Mouse (Mus musculus) midbrain, embryonic 14.5 days (tissue): ENCODE data around the gene P2rx3. TPM values are rescaled to one million over a fixed set of nuclear protein-coding genes. Genes with fewer than 3 reads are reported as not detected.

ENCODE experiments used
- ATAC-seq: fragments of 200-750 bp; cut with Nextera tagmentation; 2 replicates; pipeline ENCODE4 v1.8.0; 2017; ENCODE audit warnings: moderate number of reproducible peaks, moderate library complexity; ENCODE audit not compliant: low FRiP score, low TSS enrichment
- DNase-seq: peaks from one replicate; pipeline ENCODE4 v3.0.0-alpha.2; 2015
- H3K27ac ChIP-seq: fragments of 300-500 bp; sonication (generic); replicated peaks from 2 replicates; pipeline ENCODE4 v1.5.1; 2014; ENCODE audit warnings: mild to moderate bottlenecking, low read depth, low read length, moderate library complexity
- H3K27me3 ChIP-seq: fragments of 300-500 bp; sonication (generic); 2 replicates; pipeline ENCODE4 v1.6.1; 2014; ENCODE audit warnings: low read length, control low read depth, mixed read lengths; ENCODE audit not compliant: control insufficient read depth, insufficient read depth
- H3K36me3 ChIP-seq: fragments of 300-500 bp; sonication (generic); 2 replicates; pipeline ENCODE4 v1.6.1; 2014; ENCODE audit warnings: low read length, control low read depth; ENCODE audit not compliant: control insufficient read depth, insufficient read depth
- H3K4me1 ChIP-seq: fragments of 300-500 bp; sonication (generic); 2 replicates; pipeline ENCODE4 v1.6.1; 2014; ENCODE audit warnings: mild to moderate bottlenecking, antibody characterized with exemption, low read length, control low read depth; ENCODE audit not compliant: control insufficient read depth, insufficient read depth
- H3K4me2 ChIP-seq: fragments of 300-500 bp; sonication (generic); 2 replicates; pipeline ENCODE4 v1.6.1; 2014; ENCODE audit warnings: mild to moderate bottlenecking, low read length, moderate library complexity
- H3K4me3 ChIP-seq: fragments of 300-500 bp; sonication (generic); replicated peaks from 2 replicates; pipeline ENCODE4 v1.5.1; 2014; ENCODE audit warnings: low read depth, low read length
- H3K9ac ChIP-seq: fragments of 300-500 bp; sonication (generic); replicated peaks from 2 replicates; pipeline ENCODE4 v1.6.1; 2014; ENCODE audit warnings: mild to moderate bottlenecking, low read length, moderate library complexity
- H3K9me3 ChIP-seq: fragments of 300-500 bp; sonication (generic); 2 replicates; pipeline ENCODE4 v1.6.1; 2016; ENCODE audit warnings: low read length, control low read depth, mixed read lengths; ENCODE audit not compliant: control insufficient read depth
- WGBS: fragments of 180-500 bp; shearing (Covaris S2); extraction: QIAGEN DNeasy Blood & Tissue Kit; methylation state at CpG from one replicate; pipeline ENCODE4 v1.1.7; 2014; 5-methylcytosine and 5-hydroxymethylcytosine counted together
- polyA plus RNA-seq: library from polyadenylated mRNA; unstranded; fragments of >200 nt; fragmentation: Nextera tagmentation; extraction: Ambion mirVana; gene quantifications from 2 replicates; pipeline ENCODE4 v1.2.1, GENCODE M21; 2014

The P2rx3 gene
- polyA plus RNA-seq, 1 experiment from 2014 or later: 0.91 TPM

DNA sequence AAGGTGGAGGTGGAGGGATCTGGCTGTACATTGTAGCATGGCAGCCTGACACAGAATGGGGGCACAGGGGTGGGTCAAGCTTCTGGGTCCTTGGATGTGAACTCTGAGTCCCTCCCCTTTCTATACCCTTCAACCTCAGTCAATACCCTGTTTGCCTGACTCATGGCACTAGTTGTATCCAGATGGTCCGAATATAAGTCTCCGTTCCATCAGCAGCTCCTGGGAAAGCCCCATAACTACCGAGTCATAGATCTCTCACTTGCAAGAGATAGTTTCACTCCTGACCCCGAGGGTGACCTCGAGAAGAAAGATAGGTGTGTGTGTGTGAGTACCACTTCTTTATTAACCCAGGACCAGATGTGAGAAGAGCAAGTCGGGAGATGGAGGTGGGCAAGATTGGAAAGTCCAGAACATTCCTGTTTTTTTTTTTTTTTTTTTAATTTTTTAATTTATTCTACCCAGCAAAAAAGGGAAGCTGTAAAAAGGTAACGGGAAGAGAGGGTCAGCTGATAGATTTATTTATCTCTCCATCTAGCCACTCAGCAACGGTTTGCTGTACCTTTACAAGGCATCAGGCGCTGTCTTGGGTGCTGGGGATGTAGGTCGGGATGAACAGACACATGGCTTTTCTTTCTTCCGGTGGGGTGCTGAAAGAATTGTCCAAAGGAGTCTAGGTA lies 78.5 kb downstream of the P2rx3 start:
- H3K27ac ChIP-seq: no peak overlapping the region
- WGBS: 93% methylated on average over 11 of the region's 11 CpGs
- H3K4me2 ChIP-seq: no peak overlapping the region
- H3K27me3 ChIP-seq: no peaks in the 10 kb centered on the region
- no peaks in the 10 kb centered on the region for H3K9me3 ChIP-seq
- ATAC-seq (no peak), DNase-seq (no peak)
- H3K36me3 ChIP-seq: no peaks in the 10 kb centered on the region
- peaks cover 8% of the 10 kb centered on the region for H3K4me1 ChIP-seq
- no peak overlapping the region for H3K4me3 ChIP-seq
- H3K9ac ChIP-seq: no peak overlapping the region

DNA sequence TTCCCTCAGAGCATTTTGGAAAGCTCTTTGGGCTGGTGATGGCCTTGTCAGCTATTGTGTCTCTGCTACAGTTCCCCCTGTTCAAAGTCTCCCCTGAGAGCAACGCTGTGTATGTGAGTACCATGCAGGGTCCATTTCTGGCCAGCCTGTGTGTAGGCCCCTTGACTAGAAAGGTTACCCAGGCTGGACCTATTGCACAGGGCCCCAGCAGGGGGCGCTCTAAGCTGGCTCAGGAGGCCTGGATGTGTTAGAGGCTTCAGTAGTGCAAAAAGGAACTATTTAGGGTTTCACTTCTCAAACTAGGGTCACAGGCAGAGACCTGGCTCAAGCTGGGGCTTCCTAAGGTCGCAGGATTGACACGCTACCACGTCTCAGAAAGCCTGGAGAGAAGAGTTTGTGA lies 81.0 kb downstream of the P2rx3 start:
- no peaks in the 10 kb centered on the region for H3K4me1 ChIP-seq
- no peaks in the 10 kb centered on the region for H3K27me3 ChIP-seq
- H3K9me3 ChIP-seq: no peaks in the 10 kb centered on the region
- no peak overlapping the region for H3K9ac ChIP-seq
- no peak overlapping the region for H3K4me3 ChIP-seq
- 62% methylated on average over 5 of the region's 5 CpGs for WGBS
- ATAC-seq: 0 out of 2 replicates have a peak, but pooled peaks have one; percentile 26
- no peaks in the 10 kb centered on the region for H3K36me3 ChIP-seq
- DNase-seq: peak; percentile 54
- H3K4me2 ChIP-seq: no peak overlapping the region
- no peak overlapping the region for H3K27ac ChIP-seq

DNA sequence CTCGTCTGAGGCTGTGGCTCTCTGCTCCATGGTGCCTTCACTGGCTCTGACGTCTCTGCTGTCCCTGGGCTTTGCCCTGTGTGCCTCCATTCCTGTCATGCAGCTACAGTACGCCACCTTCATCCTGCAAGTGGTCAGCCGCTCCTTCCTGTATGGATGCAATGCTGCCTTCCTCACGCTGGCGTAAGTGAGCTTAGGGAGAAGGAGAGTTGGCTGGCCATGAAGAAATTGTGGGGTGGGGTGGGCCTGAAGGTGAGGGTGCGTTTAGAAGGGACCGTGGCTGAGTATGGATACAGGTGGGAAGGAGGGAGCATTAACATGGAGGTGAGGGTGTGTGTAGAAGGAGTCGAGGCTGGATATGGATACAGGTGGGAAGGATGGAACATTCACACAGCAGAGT lies 81.8 kb downstream of the P2rx3 start:
- Histone ChIP-seq H3K9ac (no peak overlapping the region), H3K9me3 (no peaks in the 10 kb centered on the region), H3K4me1 (no peaks in the 10 kb centered on the region), H3K4me2 (no peak overlapping the region), H3K36me3 (no peaks in the 10 kb centered on the region), H3K27ac (no peak overlapping the region), H3K27me3 (no peaks in the 10 kb centered on the region), H3K4me3 (no peak overlapping the region)
- ATAC-seq (no peak), DNase-seq (no peak)
- 90% methylated on average over 9 of the region's 9 CpGs for WGBS

DNA sequence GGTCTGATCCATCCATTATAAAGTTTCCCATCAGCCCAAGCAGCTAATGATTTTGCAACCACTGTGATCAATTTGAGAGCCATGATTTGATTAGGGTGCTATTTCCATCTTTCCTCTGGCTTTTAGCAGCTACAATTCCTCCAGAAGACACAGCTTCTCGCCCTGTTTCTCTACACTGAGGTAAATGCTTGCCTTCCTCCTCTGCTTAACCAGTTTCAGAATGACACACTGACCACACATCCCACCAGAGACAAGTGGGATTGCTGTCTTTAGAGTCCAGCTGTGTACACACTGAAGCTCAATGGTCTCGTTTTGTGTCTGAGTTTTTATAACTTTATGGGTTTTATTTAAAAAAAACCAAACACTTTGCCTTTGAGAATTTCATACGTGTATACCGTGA lies 84.6 kb downstream of the P2rx3 start:
- ATAC-seq (no peak), DNase-seq (no peak)
- no peak overlapping the region for H3K4me3 ChIP-seq
- no peaks in the 10 kb centered on the region for H3K4me1 ChIP-seq
- no peak overlapping the region for H3K27ac ChIP-seq
- no peaks in the 10 kb centered on the region for H3K36me3 ChIP-seq
- H3K9me3 ChIP-seq: no peaks in the 10 kb centered on the region
- no peak overlapping the region for H3K9ac ChIP-seq
- WGBS: 75% methylated on average over 4 of the region's 4 CpGs
- no peak overlapping the region for H3K4me2 ChIP-seq
- H3K27me3 ChIP-seq: no peaks in the 10 kb centered on the region

DNA sequence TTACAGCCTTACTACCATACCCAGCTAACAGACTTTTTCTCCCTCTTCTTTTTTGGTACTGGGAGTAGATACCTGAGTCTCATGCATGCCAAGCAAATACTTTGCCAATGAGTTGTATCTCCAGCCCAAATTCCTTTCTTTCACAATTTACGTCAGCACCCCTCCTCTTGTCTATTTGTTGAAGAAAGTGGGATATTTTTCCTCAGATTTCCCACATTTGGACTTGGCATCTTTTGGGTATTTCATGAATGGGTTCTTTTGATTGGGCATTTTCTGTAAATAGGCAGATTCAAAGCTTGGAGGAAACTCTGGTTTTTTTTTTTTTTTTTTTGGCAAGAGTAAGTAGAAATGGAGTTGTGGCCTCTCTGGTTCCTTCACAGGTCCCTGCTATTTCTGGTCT lies 85.0 kb downstream of the P2rx3 start:
- Histone ChIP-seq H3K4me1 (no peaks in the 10 kb centered on the region), H3K9ac (no peak overlapping the region), H3K27ac (no peak overlapping the region), H3K4me2 (no peak overlapping the region), H3K36me3 (no peaks in the 10 kb centered on the region), H3K4me3 (no peak overlapping the region), H3K9me3 (no peaks in the 10 kb centered on the region), H3K27me3 (no peaks in the 10 kb centered on the region)
- ATAC-seq: no peak
- no peak for DNase-seq
- WGBS: 90% methylated on average over 1 of the region's 1 CpGs

DNA sequence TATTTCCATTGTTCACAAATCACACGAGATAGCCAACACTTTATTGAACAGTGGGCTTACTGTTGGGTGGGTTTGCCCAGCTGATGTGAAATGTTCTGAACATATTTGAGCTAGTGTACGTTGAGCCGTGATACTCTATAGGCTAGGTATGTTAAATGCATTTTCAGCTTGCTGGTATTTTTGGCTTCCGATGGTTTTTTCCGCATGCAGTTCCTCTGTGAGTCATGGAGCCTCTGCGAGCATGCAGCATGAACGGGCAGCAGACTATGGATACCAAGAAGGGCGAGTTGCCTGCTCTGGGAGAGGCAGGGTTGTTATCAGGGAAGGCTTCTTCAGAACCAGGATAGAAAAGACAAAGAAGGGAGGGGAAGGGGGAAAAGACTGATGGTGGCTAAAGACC lies 86.2 kb downstream of the P2rx3 start:
- H3K4me2 ChIP-seq: no peak overlapping the region
- no peaks in the 10 kb centered on the region for H3K4me1 ChIP-seq
- no peaks in the 10 kb centered on the region for H3K9me3 ChIP-seq
- no peak for ATAC-seq
- no peaks in the 10 kb centered on the region for H3K36me3 ChIP-seq
- H3K27me3 ChIP-seq: no peaks in the 10 kb centered on the region
- no peak overlapping the region for H3K4me3 ChIP-seq
- WGBS: 94% methylated on average over 8 of the region's 8 CpGs
- H3K9ac ChIP-seq: no peak overlapping the region
- no peak for DNase-seq
- no peak overlapping the region for H3K27ac ChIP-seq

DNA sequence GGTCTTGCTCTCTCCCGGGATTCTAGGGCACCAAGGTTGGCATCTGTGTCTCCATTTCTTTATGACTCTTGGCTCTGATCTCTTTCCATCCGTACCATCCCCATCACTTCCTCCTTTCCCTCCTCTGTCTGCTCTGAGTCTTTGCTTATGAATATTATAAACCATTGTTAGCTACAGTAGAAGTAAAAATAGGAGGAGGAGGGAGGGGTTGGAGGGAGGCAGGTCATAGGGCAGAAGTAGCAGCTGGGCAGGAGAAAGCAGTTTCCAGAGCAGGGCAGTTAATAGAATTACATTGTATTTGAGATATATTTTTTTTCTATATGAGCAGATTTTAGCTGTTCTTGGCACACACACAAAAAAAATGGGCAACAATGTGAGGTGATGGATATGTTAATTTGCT lies 88.5 kb downstream of the P2rx3 start:
- Histone ChIP-seq H3K4me1 (no peaks in the 10 kb centered on the region), H3K9me3 (no peaks in the 10 kb centered on the region), H3K27me3 (no peaks in the 10 kb centered on the region), H3K4me3 (no peak overlapping the region), H3K36me3 (no peaks in the 10 kb centered on the region), H3K4me2 (no peak overlapping the region), H3K27ac (no peak overlapping the region), H3K9ac (no peak overlapping the region)
- DNase-seq (no peak), ATAC-seq (no peak)
- 96% methylated on average over 2 of the region's 2 CpGs for WGBS

Other genes starting within 250 kb of the P2rx3 start
- gene Ube2l6, start 238.6 kb downstream of the P2rx3 start, polyA plus RNA-seq: 11.7 and 19.5 TPM in 2 replicates
- gene Smtnl1, start 214.8 kb downstream of the P2rx3 start, polyA plus RNA-seq: not detected in 2 replicates
- gene Timm10, start 210.5 kb downstream of the P2rx3 start, polyA plus RNA-seq: 58.6 and 80.6 TPM in 2 replicates
- 0.90 and 2.4 TPM in 2 replicates for gene Slc43a1, start 198.6 kb downstream of the P2rx3 start, polyA plus RNA-seq
- 4.5 and 5.6 TPM in 2 replicates for gene Rtn4rl2, start 150.8 kb downstream of the P2rx3 start, polyA plus RNA-seq
- gene Slc43a3, start 100.9 kb downstream of the P2rx3 start, polyA plus RNA-seq: 1.7 and 4.2 TPM in 2 replicates
- gene Prg2, start 57.0 kb downstream of the P2rx3 start, polyA plus RNA-seq: not detected in 2 replicates
- gene Prg3, start 49.2 kb downstream of the P2rx3 start, polyA plus RNA-seq: not detected in 2 replicates
- 160 and 204 TPM in 2 replicates for gene Ssrp1, start 228 bp downstream of the P2rx3 start, polyA plus RNA-seq
- 7.9 and 10.4 TPM in 2 replicates for gene Tnks1bp1, start 10.6 kb upstream of the P2rx3 start, polyA plus RNA-seq
- 10.7 and 27.7 TPM in 2 replicates for gene Aplnr, start 98.8 kb upstream of the P2rx3 start, polyA plus RNA-seq
- gene Lrrc55, start 159.7 kb upstream of the P2rx3 start, polyA plus RNA-seq: 9.6 and 13.8 TPM in 2 replicates